ENCODE assay signal across 30 mouse cellular contexts in genomic region chr11:96175951-96176530, GRCm38 (mm10). TPM values are rescaled to one million over a fixed set of nuclear protein-coding genes. Genes with fewer than 3 reads are reported as not detected.
"Had no signal": no experiment of that assay in that cellular context is flagged by ENCODE, and none has a peak within 500 bp of the region (broad histone marks: within the 10 kb centered on the region; RNA-seq: fewer than 3 reads in every experiment).

No protein-coding gene starts in this region.

- H3K9me3 ChIP-seq: heart, embryonic 13.5 days; heart, embryonic 15.5 days; hindbrain, embryonic 13.5 days; kidney, embryonic 15.5 days; limb, embryonic 13.5 days; limb, embryonic 15.5 days; liver, embryonic 12.5 days had no signal

- H3K4me3 ChIP-seq: heart, adult 2 months; heart, embryonic 13.5 days; heart, embryonic 15.5 days; hindbrain, embryonic 13.5 days; kidney, embryonic 15.5 days; limb, embryonic 13.5 days; limb, embryonic 15.5 days; liver, embryonic 12.5 days had no signal

- H3K9ac ChIP-seq: heart, embryonic 13.5 days; heart, embryonic 15.5 days; hindbrain, embryonic 13.5 days; kidney, embryonic 15.5 days; limb, embryonic 13.5 days; limb, embryonic 15.5 days; liver, embryonic 12.5 days; liver, embryonic 14.5 days had no signal

- H3K27ac ChIP-seq: heart, adult 2 months; heart, embryonic 13.5 days; heart, embryonic 15.5 days; hindbrain, embryonic 13.5 days; hindbrain, postnatal 0 days; kidney, embryonic 15.5 days; kidney, postnatal 0 days; limb, embryonic 13.5 days; limb, embryonic 15.5 days; liver, embryonic 12.5 days; liver, embryonic 14.5 days had no signal

- DNase-seq: gastrocnemius, postnatal 14 days; gastrocnemius, postnatal 36 days; heart, adult 11 months; heart, adult 2 months; heart, postnatal 14 days; heart, postnatal 36 days; kidney, adult 11 months; kidney, adult 2 months; kidney, adult 9 months; kidney, postnatal 14 days; kidney, postnatal 36 days; layer of hippocampus, adult 9-11 months; layer of hippocampus, postnatal 36 days; left cerebral cortex, postnatal 4 days had no signal

- H3K4me1 ChIP-seq: heart, embryonic 13.5 days; hindbrain, embryonic 13.5 days; limb, embryonic 13.5 days; limb, embryonic 15.5 days; liver, embryonic 12.5 days had no signal

- H3K36me3 ChIP-seq: heart, embryonic 13.5 days; heart, embryonic 15.5 days; hindbrain, embryonic 13.5 days; kidney, embryonic 15.5 days; limb, embryonic 13.5 days; limb, embryonic 15.5 days; liver, embryonic 12.5 days had no signal

- H3K4me2 ChIP-seq: heart, embryonic 11.5 days; heart, embryonic 13.5 days; heart, embryonic 15.5 days; hindbrain, embryonic 13.5 days; kidney, embryonic 15.5 days; limb, embryonic 13.5 days; limb, embryonic 15.5 days; liver, embryonic 12.5 days had no signal

- ATAC-seq: hindbrain, postnatal 0 days; intestine, embryonic 16.5 days; liver, embryonic 12.5 days had no signal

RNA-seq across cellular contexts. Expression of gene Hoxb13, which starts 18.1 kb away (rescaled TPM):
- polyA plus RNA-seq: heart, adult 2 months; heart, embryonic 11.5 days; heart, embryonic 13.5 days; heart, embryonic 15.5 days; heart, postnatal 0 days; hindbrain, embryonic 13.5 days; hindbrain, postnatal 0 days; intestine, embryonic 14.5 days; kidney, adult 2 months; kidney, postnatal 0 days; large intestine, adult 2 months; limb, embryonic 13.5 days; limb, embryonic 15.5 days; liver, embryonic 12.5 days; liver, embryonic 14.5 days had no signal

RNA-seq across cellular contexts. Expression of gene Ttll6, which starts 42.5 kb away (rescaled TPM):
- polyA plus RNA-seq: heart, embryonic 11.5 days; heart, embryonic 13.5 days; heart, postnatal 0 days; kidney, embryonic 15.5 days; limb, embryonic 13.5 days; limb, embryonic 15.5 days; liver, adult 2 months; liver, embryonic 12.5 days; liver, embryonic 14.5 days had no signal
